ENCODE assay signal across 8 mouse cellular contexts in the genomic region with DNA sequence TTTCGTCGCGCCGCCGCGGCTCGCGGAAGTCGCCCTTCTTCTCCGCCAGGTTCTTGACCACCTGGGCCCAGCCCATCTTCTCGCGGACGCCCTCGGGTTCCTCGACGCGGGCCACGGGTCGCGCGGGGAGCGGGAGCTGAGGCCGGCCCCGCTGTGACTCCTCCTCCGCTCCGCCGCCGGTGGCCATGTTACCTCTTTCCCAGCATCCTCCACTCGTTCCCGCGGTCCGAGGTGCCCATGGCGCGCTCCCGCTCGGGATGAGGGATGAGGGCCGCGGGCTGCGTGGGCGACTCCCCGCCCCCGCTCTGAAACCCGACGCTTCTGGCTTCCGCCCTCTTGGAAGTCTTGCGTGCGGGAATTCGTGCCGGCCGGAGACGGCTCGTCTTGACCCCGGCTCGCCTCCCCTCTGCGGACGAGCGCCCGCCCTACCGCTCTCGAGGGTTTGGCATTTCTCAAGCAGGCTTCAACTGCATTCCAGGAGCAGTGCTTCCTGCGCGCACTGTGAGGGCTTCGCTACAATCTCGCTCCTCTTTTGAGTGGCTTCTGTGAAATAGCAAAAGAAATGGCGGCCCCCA. TPM values are rescaled to one million over a fixed set of nuclear protein-coding genes. Genes with fewer than 3 reads are reported as not detected.
A peak's percentile ranks its signal among the peaks of the same experiment; 100 is the strongest.
DNase-seq lines count a peak whose midpoint lies in the region; ATAC-seq and TF ChIP-seq lines count a peak whose summit lies in the region.

A gene (minus strand): TSS at position 437 of the 575 bp plus-strand sequence.

- peak within 1 kb of the TSS; percentile 95 for H3K4me2 ChIP-seq in limb, embryonic 12.5 days
- H3K4me2 ChIP-seq in midbrain, embryonic 12.5 days (replicated peaks), result peak within 1 kb of the TSS; percentile 90

- peak within 1 kb of the TSS; percentile 91 for H3K4me3 ChIP-seq in brown adipose tissue, adult 24 weeks (ENCODE audit: insufficient read depth, low read depth, low read length)
- H3K4me3 ChIP-seq in heart, embryonic 10.5 days, result peak within 1 kb of the TSS; percentile 97
- H3K4me3 ChIP-seq in limb, embryonic 12.5 days (replicated peaks), result peak within 1 kb of the TSS; percentile 89
- H3K4me3 ChIP-seq in midbrain, embryonic 12.5 days, result peak within 1 kb of the TSS; percentile 94
- peak within 1 kb of the TSS; percentile 73 for H3K4me3 ChIP-seq in small intestine, adult 2 months (ENCODE audit: low read depth, low read length)

- peak; percentile 90 for ATAC-seq in erythroblast, adult 5-6 weeks (replicated peaks; ENCODE audit: low FRiP score, poor library complexity, severe bottlenecking)
- peak; percentile 65 for ATAC-seq in limb, embryonic 12.5 days (ENCODE audit: insufficient number of reproducible peaks, insufficient read depth, low FRiP score, low TSS enrichment, low read depth)
- peak; percentile 68 for ATAC-seq in midbrain, embryonic 12.5 days (ENCODE audit: low FRiP score, low read depth)

- peaks cover 6% of the 10 kb centered on the region for H3K4me1 ChIP-seq in brown adipose tissue, adult 24 weeks (ENCODE audit: control insufficient read depth, insufficient read depth, insufficient read length, low read length)
- H3K4me1 ChIP-seq in heart, embryonic 10.5 days, result peaks cover 28% of the 10 kb centered on the region
- H3K4me1 ChIP-seq in limb, embryonic 12.5 days (replicated peaks), result peaks cover 36% of the 10 kb centered on the region
- peaks cover 38% of the 10 kb centered on the region for H3K4me1 ChIP-seq in midbrain, embryonic 12.5 days
- no peaks in the 10 kb centered on the region for H3K4me1 ChIP-seq in small intestine, adult 2 months (ENCODE audit: control insufficient read depth, insufficient read depth, insufficient read length, low read length)

- WGBS in heart, embryonic 10.5 days, result under 1% methylated on average over 65 of the region's 65 CpGs
- under 1% methylated on average over 56 of the region's 65 CpGs for WGBS in limb, embryonic 12.5 days
- WGBS in midbrain, embryonic 12.5 days, result under 1% methylated on average over 65 of the region's 65 CpGs
- 3% methylated on average over 65 of the region's 65 CpGs for WGBS in small intestine, adult 2 months

- peak within 1 kb of the TSS; percentile 33; the same call in 1 of the 2 replicates for H3K27ac ChIP-seq in brown adipose tissue, adult 24 weeks (replicated peaks; ENCODE audit: low read depth, low read length)
- peak within 1 kb of the TSS; percentile 100 for H3K27ac ChIP-seq in heart, embryonic 10.5 days
- peak within 1 kb of the TSS; percentile 99 for H3K27ac ChIP-seq in limb, embryonic 12.5 days
- H3K27ac ChIP-seq in midbrain, embryonic 12.5 days (replicated peaks), result peak within 1 kb of the TSS; percentile 97
- peak within 1 kb of the TSS; percentile 8; the same call in 1 of the 2 replicates for H3K27ac ChIP-seq in small intestine, adult 2 months (ENCODE audit: insufficient read depth, low read depth, low read length)

- H3K9ac ChIP-seq in limb, embryonic 12.5 days (replicated peaks), result peak within 1 kb of the TSS; percentile 99
- H3K9ac ChIP-seq in midbrain, embryonic 12.5 days (replicated peaks), result peak within 1 kb of the TSS; percentile 97

- peaks cover 4% of the 10 kb centered on the region; the same call in 1 of the 2 replicates for H3K9me3 ChIP-seq in heart, embryonic 10.5 days
- peaks cover 10% of the 10 kb centered on the region; the same call in 1 of the 2 replicates for H3K9me3 ChIP-seq in limb, embryonic 12.5 days
- peaks cover 9% of the 10 kb centered on the region; the same call in 1 of the 2 replicates for H3K9me3 ChIP-seq in midbrain, embryonic 12.5 days

- peak; percentile 7; the same call in 1 of the 2 replicates for TF ChIP-seq POLR2A in small intestine, adult 2 months (IDR thresholded peaks at IDR 0.05; ENCODE audit: low read depth, low read length)

- peak; percentile 68 for DNase-seq in 3T3-L1 (ENCODE audit: low read depth, low spot score)
- peak; percentile 96 for DNase-seq in heart, embryonic 10.5 days (ENCODE audit: low spot score)
- peak; percentile 85 for DNase-seq in kidney, adult 9 months

- H3K36me3 ChIP-seq in heart, embryonic 10.5 days, result peaks cover 3% of the 10 kb centered on the region; the same call in 1 of the 2 replicates
- H3K36me3 ChIP-seq in limb, embryonic 12.5 days, result no peaks in the 10 kb centered on the region
- no peaks in the 10 kb centered on the region for H3K36me3 ChIP-seq in midbrain, embryonic 12.5 days
- H3K36me3 ChIP-seq in small intestine, adult 2 months (ENCODE audit: control insufficient read depth, insufficient read depth, low read length), result no peaks in the 10 kb centered on the region

- H3K27me3 ChIP-seq in heart, embryonic 10.5 days (ENCODE audit: insufficient read depth, poor library complexity, severe bottlenecking), result no peaks in the 10 kb centered on the region
- H3K27me3 ChIP-seq in limb, embryonic 12.5 days, result no peaks in the 10 kb centered on the region
- no peaks in the 10 kb centered on the region for H3K27me3 ChIP-seq in midbrain, embryonic 12.5 days
- peaks cover 16% of the 10 kb centered on the region for H3K27me3 ChIP-seq in small intestine, adult 2 months (ENCODE audit: control insufficient read depth, insufficient read depth, low read length)

- TF ChIP-seq CTCF in small intestine, adult 2 months (IDR thresholded peaks at IDR 0.05; ENCODE audit: extremely low read depth, insufficient read length, insufficient replicate concordance, low read depth, low read length), result no peak

RNA-seq across cellular contexts. Expression of the gene that starts here (rescaled TPM):
- polyA plus RNA-seq in brown adipose tissue, adult 24 weeks (2012; ENCODE audit: insufficient read depth, insufficient read length, missing spikeins), result 1.2 and 1.4 TPM in 2 replicates
- total RNA-seq in erythroblast, adult 5-6 weeks (2015; ENCODE audit: low replicate concordance), result 0.58 and 2.3 TPM in 2 replicates
- total RNA-seq in erythroblast, adult 5-6 weeks (2017; ENCODE audit: low replicate concordance), result 0.84 and 1.2 TPM in 2 replicates
- polyA plus RNA-seq in heart, embryonic 10.5 days (2016; fragmentation: Nextera tagmentation; extraction: Ambion mirVana), result 50.6 and 71.3 TPM in 2 replicates
- 74.1 and 76.6 TPM in 2 replicates for polyA plus RNA-seq in limb, embryonic 12.5 days (2016; fragmentation: Nextera tagmentation; extraction: Ambion mirVana)
- 51.3 and 53.3 TPM in 2 replicates for polyA plus RNA-seq in midbrain, embryonic 12.5 days (2016; fragmentation: Nextera tagmentation; extraction: Ambion mirVana)
- 0.77 and 1.9 TPM in 2 replicates for polyA plus RNA-seq in small intestine, adult 2 months (2012; rRNA removed)

Comparison
In these comparisons a context has a peak if more than half of its experiments do, and no peak if none do; other contexts are left out.
1. Peak in every context shown above with its lines: DNase-seq, ATAC-seq, H3K4me3 ChIP-seq and H3K27ac ChIP-seq.
2. RNA of the gene that starts here (polyA plus RNA-seq): 74.1 to 76.6 TPM in limb, embryonic 12.5 days, 50.6 to 71.3 TPM in heart, embryonic 10.5 days and 51.3 to 53.3 TPM in midbrain, embryonic 12.5 days; 0.77 to 1.9 TPM in small intestine, adult 2 months and 1.2 to 1.4 TPM in brown adipose tissue, adult 24 weeks; every median in the first group is over 10 times any median in the second.
3. H3K27ac ChIP-seq: peak in every context shown above with its lines; median percentile 100 in heart, embryonic 10.5 days; 99 in limb, embryonic 12.5 days; 97 in midbrain, embryonic 12.5 days; 33 in brown adipose tissue, adult 24 weeks; 8 in small intestine, adult 2 months.